Mouse (Mus musculus): ENCODE measurements around the gene E2f8.

The E2f8 gene

DNA sequence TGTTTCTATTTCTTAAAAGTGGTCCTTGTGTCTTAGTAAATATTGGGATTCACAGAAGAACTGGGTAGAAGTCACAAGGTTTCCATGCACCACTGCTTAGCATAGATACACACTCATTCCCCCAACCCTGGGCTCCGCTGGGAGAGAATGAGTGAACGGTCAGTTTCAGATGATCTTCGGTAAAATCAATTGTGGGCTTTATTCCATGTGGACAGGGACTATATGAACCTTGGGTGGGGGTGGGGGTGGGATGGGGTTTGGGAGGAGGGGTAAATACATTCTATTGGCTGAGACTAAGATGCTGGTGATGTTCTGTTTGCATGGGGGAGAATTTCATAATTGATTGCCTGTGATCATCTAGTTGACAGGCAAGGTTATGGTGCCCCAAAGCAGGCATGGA lies 25.9 kb downstream of the E2f8 start:
- DNase-seq (ENCODE audit: low spot score): no peak

DNA sequence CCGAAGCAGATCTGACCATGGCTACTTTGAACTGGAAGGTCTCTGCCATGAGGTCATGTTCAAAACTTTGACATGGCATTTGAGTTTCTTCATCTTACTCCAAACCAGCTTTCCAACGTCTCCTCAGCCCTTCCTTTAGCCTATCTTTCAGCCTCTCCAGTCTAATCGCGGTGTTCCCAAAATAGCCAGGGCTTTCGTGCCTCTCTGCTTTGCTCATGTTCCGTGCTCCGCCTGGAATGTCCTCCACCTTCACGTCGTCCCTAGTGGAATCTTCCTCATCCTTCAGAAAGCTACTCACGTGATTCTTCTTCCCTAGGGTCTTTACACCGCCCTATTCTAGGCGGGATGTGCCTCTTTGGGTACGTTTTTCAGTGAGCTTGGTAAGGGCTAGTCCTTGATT lies 27.9 kb downstream of the E2f8 start:
- no peak for DNase-seq (ENCODE audit: low spot score)

DNA sequence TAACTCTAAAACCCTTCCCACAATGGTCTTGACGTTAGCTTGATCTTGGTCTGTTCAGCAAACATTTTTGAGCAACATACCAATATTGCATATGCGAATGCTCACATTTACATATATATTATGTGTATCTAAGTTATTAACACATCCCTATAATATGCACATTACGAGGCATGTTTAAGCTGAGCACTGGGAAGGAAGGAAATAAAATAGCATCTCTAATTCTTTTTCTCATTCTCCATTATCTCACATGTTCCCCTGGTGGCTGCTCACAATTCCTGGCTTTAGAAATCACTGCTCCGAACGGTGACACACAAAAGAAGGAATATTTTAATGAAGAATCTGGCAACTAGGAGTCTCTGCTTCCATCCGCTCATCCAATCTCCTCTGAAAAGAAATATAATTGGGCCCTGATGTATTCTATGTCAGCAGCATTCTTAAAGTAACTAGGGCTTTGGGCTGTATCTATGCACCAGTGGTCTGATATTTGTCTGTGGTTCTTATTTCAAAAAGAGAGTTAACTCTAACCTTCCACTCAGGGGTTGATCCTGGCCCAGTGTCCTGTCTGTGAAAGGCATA lies 29.8 kb downstream of the E2f8 start:
- DNase-seq (ENCODE audit: low spot score): no peak

DNA sequence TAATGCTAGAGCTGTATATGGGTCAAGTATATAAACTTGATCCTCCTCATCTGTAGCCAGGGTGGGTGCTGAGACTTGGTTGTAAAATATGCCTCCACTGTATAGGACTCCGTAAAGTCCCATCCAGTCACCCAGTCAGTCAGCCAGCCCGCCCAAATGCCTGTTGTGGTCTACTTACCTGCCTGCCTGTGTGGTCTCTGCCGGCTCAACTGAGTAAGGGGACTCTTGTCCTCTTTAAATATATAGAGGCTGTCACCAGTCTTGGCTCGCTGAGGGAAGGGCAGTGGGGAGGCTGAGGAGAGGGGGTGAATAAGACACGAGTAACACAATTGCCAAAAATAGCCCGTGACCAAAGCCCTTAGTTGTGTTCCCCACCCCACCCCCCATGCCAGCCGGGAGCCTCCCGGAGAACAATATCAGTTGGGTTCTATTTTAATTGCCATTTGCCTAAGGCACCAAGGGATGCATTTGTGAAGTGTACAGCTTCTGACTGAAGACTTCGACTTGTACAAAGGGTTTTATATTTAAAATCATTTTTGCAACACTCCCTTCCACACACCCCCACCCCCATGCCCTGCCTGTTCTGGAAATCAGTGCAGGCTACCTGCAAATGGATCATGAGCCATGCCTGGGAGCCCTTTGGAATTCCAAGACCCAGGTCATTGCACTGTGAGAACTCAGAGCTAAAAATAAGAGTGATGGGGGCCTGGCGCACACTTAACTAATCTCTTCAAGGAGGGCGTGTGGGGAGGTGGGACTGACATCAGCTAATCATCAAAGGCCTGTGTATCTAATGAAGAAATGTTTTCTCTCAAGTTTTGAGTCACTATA lies 33.4 kb downstream of the E2f8 start, which contains the start of gene Csrp3:
Gene Csrp3, minus strand, starts transcription at position 214 of the 831 bp plus-strand sequence.
- no peak for DNase-seq (ENCODE audit: low spot score)

DNA sequence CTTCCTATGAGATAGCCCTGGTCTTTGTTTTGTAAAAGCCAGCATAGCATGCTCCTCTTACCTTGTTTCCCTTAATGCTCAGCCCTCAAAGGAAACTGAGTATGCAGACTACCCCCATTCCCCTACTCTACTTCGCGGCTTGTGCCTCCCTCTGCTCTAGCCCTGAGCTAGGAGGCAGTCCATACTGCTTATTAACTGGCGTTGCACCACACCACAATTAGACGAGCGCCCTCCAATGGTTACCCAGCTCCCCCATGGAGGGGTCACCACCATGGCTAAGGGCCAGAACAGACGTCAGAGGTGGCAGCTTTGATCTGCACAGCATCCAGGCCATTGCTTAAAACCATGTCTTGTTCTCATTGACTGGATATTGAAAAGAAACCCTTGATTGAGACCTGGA lies 34.6 kb downstream of the E2f8 start:
- DNase-seq (ENCODE audit: low spot score): no peak

DNA sequence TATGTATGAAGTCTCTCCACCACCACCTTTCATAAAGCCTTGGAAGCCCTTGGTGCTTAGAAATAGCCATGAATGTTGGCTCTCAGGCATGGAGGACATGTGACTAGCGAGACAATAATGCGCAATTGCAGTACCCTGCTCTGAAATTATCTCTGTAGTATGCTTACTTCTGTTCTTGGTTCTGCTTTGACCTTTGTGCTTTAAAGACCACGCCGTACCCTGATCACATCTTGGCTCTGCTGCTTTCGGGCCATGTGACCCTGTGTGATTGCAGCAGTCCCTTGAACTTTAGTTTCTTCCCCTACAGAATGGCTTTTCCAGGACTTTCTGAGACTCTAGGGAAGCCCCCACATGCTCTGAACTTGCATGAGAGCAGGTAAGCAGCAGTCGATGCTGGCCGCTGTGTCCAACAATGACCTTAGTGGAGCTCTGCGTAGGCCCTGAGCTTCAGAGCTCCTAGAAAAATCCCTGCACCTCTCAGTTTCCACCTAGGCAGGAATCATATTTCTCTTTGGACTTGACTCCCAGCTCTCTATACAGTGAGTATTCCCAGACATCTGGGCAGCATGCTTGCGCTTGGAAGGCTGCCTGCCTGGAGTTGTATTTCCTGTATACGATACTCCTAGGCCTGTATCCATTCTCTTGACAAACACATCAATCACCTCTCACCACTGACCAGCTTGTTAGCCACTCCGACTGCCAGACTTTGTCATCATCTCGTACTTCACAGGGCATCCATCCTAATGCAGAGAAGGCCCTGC lies 36.0 kb downstream of the E2f8 start:
- no peak for DNase-seq (ENCODE audit: low spot score)

DNA sequence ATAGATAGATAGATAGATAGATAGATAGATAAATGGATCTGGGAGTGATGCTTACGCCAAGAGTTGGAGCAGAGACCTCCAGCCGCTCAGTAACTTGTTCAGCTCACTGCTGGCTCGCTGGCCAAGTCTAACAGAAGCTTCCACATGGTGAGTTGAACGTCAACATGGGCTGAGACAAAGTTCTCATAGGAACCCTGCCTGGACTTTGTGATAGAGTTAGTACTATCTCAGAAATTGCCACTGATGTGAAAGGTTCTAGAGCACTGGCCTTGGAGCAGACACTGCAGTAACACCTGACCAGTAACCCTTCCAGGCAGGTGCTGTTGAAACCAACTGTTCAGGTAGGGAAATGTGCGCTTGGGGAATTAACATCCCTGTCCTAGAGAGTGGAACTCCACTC lies 37.9 kb downstream of the E2f8 start:
- DNase-seq (ENCODE audit: low spot score): no peak

DNA sequence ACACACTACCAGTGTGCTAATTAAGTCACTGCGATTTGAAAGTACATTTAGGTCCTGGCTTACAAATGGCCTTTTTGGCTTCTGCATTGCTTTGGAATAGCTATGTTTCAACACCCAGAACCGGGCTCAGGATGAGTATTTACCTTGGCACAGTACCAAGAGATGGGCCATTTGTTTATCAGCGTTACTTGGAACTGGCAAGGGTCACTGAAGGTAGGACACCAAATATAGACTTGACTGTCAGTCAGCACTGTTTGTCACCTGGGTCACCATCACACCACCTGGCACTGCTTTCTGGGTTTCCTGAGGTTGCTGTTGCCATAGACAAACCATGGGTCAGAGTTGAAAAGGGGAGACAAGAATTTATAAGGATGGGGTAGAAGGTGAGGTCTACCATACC lies 39.0 kb downstream of the E2f8 start:
- DNase-seq (ENCODE audit: low spot score): no peak

DNA sequence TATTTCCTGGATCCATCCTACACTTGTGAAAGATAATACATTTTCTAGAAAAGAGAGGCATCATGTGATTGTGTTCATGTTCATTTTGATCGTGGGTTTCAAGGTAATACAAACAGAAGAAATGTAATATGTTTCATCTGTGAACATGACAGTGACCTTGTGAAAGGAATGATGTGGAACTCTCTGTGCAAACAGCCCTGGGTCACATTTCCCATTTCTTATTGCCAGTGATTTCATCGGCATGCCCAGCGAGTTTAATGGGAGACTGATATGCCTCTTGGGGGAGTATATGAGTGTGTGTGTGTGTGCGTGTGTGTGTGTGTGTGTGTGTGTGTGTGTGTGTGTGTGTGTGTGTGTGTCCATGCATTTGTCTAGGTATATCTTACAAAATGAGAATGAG lies 39.9 kb downstream of the E2f8 start:
- DNase-seq (ENCODE audit: low spot score): no peak

DNA sequence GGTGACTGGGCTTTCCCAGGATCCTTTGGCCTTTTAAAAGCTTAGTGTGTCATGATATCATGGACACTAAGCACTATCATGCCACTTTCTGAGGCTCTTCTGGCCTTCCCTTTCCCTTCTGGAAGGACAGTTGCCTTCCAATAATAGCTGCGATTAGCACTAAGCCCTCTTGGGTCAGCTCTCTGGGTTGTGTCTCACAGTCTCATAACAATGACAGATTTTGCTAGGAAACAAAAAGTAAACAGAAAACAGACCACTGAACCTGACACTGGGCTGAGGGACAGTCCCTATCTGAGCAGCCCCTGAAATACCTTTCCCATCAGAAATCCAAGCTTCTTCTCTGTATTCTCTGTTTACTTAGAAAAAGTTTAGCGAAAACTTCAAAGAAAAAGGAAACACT lies 40.9 kb downstream of the E2f8 start:
- no peak for DNase-seq (ENCODE audit: low spot score)

DNA sequence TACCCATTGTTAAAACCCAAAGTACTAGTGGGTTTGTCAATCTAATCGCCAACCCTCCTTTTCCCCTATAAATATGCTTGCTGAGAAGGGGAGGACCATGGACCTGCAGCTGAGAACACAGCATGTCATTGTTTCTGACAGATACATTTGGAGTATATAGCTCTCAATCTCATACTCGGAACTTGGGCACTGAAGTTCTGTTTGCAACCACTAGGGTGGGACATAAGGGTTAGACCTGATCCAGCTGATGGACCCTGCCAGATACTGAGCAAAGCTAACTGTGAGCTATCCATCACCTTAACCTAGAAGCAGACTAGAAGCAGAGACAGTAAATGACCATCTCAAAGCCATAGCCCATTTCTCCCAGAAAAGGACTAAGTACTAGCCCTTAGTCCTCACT lies 43.0 kb downstream of the E2f8 start:
- no peak for DNase-seq (ENCODE audit: low spot score)

DNA sequence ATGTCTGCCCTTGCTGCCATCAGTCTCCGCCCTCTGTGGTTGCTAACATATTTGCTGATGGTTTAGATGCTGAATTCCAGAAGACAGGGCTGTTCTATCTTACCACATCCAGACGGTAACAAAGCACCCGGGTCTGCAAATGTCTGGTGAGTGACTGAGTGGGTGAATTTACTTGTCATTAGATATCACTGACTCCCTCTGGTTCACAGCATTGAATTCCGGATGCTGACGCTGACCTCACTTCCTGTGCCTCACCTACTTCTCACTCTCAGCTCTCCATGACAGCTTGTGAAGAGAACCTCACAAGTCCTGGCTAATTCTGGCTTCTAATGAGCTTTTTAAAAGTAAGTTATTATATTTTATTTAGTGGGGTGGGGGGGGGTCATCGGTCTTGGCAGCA lies 44.4 kb downstream of the E2f8 start:
- DNase-seq (ENCODE audit: low spot score): no peak

DNA sequence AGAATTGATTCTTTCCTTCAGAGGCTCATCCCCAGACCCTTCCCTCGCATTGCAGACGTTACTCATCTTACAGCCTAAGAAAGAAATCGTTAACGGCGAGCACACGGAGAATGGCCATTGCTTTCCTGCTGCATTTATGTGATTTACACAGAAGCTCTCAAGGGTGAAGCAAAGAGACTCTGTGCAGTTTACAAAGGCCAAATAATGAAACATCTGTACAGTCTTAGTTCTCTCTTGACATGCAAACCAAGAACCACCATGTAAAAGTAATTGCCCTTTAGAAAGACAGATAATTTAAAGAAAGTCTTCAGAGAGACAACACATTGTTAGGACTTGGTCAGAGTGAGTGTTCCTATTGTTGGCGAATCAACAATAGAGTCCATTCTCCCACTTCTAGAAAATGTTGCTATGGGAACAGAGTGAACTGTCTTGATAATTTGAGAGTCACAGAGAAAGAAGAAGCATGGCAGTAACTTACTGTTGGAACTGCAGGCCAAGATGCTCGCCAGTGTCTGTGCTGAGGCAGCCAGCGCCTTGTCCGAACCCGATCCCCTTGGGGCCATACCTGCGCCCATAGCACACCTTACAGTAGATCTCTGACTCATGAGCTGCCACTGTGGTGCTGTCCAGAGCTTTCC lies 46.3 kb downstream of the E2f8 start:
- DNase-seq (ENCODE audit: low spot score): no peak

DNA sequence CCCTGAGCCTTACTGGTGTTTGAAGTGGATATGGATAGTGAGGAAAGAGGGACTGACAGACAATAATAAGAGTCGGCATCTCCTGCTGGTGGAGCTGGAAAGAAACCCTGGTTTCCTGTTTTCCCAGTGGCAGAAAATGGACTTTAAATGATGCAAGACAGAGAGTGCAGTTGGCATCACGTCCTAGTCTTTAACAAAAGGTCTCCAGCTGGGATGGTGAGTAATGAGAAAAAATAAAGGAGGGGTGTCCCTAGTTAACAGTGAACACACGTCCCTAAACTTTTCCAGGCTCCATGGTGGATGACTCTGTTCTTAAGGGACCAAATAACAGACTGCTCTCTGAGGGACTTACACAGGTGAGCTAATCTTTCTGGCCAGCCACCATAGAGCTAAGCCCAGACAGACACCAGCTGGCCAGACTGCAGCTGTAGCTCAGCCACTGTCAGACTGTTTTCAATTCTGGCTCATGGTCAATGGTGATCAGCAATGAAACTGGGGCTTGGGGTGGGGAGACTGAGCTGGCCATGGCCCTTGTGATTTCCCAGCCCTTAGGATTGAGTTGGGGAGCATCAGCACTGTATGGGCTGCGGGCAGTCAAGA lies 46.9 kb downstream of the E2f8 start:
- DNase-seq (ENCODE audit: low spot score): no peak

DNA sequence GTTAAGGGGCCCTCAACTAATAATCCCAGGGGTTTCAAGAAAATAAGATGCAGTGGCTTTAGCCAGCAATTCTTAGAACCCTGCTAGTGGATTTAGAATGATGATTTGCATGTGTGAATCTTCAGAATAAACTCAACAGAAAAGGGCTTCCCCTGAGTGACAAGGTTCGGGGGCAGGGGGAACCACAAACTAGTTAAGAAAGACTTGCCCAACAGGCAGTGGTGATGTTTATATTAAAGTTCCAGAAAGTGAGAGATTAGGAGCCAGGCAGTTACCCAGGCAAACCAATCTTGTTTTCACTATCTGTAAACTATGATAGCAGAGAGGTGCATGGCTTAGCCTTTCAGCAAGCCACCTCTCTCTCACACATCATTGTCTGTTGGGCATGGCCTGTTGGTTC lies 48.7 kb downstream of the E2f8 start:
- no peak for DNase-seq (ENCODE audit: low spot score)

DNA sequence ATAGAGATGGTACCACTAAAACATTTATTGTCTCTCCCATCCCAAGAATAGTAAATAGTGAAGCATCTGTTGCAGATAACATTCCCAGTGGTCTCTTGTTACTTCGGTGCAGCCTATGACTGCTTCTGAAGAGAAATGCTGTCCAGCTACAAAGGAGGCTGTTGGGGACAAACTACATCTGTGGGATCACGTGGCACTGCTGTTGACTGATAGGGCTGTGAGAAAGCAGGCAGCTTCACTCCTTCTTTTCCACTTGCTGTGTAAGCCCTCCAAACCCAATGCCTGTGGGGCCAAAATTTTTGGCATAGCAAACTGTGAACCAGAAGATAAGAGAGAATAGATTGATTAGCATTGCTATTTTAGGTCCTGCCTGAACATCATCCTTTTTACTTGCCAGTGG lies 51.0 kb downstream of the E2f8 start:
- DNase-seq (ENCODE audit: low spot score): no peak

DNA sequence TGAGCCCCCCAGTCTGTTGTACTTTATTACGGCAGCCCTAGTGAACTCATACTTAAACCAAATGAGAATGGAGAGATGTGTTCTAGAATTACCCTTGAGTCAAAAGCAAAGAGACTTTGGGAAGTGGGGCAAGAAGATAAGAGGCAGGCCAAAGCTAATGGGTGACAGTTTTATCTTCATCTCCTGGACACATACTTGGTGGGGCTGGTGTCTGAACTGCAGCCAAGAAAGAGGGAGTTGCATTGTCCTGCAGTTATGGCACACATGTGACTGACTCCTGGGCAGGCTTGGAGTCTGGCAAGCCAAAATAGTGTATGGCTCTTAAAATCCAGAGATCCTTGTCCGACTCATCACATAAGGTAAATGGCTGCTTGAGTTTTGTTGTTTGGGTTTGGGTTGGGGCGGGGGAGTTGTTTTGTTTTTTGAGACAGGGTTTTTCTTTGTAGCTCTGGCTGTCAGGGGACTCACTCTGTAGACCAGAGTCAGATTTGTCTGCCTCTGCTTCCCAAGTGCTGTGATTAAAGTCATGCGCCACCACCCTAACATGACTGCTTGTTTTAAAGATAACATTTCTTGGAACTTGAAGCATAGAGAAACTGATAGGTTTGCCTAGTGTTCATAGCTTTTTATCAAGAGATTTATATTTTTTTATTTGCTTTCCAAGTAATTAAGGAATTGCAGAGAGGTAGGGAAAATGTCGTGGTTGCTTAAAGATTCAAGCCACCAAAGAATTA lies 52.1 kb downstream of the E2f8 start:
- no peak for DNase-seq (ENCODE audit: low spot score)

DNA sequence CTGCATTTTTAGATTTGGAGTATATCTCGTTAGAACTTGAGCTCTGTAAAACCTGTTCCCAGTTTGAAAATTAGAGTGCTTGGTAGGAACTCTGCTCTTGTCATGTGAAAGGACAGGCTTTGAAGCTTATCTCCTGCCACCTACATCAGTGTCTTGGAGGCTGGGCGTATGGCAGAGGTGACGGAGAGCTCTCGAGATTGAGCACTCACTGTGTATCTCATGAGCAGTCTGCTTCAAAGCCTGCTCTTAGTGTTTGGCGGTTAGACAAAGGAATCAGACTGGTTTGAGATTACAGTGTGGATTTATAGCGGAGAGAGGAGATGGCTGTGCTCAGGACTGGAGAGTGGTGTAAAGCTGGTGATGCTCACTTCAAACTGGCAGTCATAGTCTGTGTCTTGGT lies 56.2 kb downstream of the E2f8 start:
- DNase-seq (ENCODE audit: low spot score): no peak

DNA sequence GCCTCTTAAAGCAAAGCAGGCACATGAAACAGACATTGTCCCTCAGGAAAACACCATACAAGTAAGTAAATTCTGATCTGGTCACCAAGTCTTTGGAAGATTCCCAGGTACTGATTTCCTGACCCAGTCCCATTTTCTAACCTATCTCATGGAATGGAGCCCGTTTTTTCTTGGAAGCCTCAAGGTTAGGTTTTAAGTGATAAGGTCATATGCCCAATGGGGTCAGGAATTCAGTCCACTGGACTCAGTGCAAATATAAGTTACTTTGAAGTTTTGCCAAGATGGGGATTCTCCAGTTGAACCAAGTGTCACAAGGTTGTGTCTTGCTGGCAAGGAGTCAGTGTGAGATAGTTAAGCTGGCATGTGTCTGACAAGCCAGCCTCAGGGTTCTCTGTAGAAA lies 56.7 kb downstream of the E2f8 start:
- DNase-seq (ENCODE audit: low spot score): no peak

DNA sequence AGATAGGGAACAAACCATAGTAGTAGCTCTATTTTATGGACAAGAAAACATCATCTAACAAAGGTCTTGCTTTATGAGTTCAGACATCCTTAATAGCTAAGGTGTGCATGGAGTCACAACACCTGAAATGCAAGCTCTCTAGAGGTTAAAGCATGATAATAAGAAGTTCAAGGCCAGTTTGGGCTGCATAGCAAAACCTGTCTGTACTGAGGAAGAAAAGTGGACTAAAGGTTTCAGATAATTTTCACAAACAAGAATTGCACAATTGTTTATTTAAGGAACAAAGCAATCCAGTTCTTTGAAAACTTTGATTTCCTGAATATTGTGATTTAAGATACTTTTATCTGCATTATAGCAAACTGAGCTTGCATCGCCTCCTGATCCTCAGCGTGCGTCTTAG lies 57.8 kb downstream of the E2f8 start:
- no peak for DNase-seq (ENCODE audit: low spot score)

DNA sequence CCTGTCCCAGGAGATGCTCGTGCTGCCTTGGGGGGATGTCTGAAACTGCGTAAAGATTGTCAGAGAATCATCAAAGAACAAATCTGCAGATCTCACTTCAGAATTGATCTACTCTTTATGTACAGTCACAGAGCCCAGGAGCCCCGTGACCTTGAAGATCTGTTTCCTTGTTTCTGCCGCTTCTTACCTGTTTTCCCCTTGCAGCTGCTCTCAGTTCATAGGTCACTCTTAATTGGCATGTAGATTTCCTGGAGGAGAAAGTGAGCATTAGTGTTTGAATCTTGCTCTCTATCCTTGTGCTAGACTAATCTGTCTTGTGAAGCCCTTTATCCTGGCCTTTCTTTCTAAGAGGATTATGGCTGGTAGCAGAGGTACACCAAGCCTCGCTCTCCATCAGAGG lies 59.7 kb downstream of the E2f8 start:
- DNase-seq (ENCODE audit: low spot score): no peak

Data from left cerebral cortex, adult 11 months (tissue).